Mouse (Mus musculus) cerebellum, adult 11 months (tissue): ENCODE measurements around the gene Slc27a1.

ENCODE experiments used
- DNase-seq: peaks from one replicate; pipeline ENCODE4 v3.0.0; 2022

The Slc27a1 gene

DNA sequence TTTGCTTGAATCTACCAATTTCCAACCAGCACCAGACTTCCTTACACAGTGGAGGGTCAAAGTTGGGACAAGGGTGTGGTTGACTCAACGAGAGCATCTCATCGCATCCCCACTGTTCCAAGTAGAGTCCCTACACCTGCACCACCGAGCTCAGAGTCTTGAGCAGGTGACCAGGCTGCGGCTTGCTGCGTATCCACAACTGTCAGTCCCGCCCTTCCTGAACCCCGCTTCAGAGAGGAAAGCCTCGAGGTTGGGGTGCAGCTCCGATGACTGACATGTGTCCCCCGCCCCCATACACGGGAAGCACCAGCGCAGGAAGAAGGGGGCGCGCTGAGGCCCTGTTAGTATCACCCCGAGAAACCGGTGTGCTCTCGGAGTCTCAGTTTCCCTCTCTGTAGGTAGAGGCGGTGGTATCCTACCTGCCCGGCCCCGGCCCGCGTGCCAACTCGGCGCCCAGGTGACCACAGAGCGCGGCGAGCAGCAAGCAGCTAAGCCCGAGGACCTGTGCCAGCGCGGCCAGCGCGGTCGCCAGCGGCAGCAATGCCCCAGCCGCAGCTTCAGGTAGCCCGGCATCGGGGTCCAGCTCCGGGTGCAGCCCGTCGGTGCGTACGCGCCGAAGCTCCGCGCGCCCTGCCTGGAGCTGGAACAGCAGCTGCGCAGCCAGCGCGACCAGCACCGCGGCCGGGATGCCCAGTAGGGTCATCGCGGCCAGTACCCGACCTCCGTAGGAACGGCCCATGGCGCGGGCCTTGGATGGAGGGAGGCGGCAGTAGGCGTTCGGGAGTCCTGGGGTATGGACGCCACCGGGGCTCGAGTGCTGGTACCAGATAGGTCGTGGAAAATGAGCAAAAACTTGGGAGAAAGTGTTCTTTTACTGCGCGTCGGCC, 10.4 kb upstream of the Slc27a1 start, which contains the start of gene Tmem221:
TSS of gene Tmem221 (minus strand) at position 801 of the 887 bp plus-strand sequence.
- DNase-seq, result no peak

DNA sequence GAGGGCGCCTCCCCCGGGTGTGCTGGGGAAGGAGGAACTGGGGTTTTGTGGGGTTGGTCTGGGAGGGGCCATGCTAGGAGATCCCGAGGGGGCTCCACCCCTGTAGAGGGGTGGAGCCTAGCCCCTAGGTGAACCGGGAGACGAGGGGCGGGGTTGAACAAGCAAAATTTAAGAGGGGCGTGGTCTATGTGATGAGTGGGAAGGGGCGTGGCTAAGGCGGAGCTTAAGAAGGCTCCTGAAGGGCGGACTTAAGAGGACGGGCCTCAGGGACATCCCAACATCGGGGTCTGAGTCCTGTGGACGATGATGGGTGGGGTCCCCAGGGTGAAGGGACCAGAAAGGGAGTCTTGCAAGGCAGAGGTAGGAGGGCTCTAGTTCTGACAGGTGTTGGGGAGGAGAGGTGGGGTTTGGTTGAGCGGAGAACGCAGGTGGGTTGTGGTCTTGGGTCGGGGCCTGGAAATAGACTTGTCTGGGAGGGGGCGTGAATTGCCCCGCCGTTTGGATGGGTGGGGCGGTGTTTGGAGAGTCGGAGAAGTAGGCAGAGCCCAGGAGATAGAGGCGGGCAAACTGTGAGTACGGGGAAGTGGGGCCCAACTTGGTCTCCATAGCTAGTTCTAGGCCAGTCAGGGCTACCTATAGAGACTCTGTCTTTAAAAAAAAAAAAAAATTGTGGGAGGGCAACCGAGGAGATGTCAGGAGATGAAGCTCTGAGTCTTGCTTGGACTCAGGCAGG, 9.6 kb upstream of the Slc27a1 start:
- DNase-seq, result no peak

DNA sequence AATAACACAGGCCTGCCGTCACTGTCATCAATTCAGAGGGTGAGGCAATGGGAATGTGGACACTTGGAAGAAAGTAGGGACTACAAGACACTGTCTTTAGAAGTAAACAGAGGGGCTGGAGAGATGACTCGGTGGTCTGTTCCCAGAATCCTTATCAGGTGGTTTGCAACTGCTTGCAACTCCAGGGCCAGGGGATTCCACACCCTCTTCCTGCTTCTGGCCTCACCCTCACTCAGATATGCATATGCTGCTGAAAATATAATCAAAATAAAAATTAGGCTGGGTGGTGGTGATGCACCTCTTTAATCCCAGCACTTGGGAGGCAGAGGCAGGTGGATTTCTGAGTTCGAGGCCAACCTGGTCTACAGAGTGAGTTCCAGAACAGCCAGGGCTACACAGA, 8.6 kb upstream of the Slc27a1 start:
- DNase-seq, result no peak

DNA sequence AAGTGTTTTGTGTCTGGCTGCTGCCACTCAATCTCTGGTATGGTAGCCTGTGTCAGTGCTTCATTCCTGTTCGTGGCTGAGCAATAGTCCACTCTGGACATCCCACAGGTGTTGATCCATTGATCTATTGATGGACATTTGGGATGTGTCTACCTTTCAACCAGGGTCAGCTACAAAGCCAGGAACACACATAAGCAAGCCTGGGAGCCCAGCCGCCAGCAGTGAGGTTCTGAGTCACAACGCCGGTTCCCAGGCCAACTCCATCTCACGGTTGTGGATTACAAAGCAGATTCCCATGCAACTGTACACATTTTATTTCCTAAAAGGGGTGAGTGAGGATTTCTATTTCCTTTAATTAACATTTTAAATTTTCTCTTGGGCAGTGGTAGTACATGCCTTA, 7.9 kb upstream of the Slc27a1 start:
- DNase-seq, result no peak

DNA sequence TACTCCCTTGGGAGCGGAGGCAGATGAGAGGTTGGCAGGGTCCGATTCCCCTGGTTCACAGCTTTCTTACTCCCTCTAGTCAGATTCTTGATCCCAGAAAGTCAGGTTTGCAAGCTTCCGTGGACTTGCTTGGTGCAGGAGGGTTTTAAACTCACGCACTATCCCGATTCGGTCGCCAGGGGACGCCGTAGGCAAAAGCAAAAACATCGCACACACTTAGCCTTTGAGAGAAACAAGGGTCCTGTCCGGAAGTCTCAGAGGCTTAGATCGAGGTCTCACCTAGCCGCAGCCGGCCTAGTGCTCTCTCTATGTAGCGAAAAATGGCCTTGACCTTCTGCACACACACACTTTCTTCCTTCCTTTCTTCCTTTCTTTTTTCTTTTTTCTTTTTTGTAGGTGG, 7.3 kb upstream of the Slc27a1 start:
- DNase-seq, result no peak

DNA sequence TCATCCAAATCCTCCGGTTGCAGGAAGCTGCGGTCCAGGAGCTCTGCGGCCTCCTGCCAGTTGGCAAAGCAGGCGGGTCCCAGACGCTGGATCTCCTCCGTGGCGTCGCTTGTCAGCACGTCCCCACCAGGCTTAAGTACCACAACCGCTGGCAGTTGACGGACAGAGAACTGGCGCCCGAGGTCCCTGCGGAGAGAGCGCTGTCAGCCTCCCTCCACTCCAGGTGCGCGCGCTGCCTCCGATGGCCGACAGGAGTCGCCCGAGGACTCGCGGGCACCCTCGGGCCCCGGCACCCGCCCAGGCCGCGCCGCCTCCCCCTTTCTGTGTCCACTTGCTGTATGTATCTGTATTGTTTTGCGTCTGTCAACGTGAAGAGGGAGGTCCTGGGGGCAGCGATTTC, 5.9 kb upstream of the Slc27a1 start:
- DNase-seq, result peak; percentile 79

DNA sequence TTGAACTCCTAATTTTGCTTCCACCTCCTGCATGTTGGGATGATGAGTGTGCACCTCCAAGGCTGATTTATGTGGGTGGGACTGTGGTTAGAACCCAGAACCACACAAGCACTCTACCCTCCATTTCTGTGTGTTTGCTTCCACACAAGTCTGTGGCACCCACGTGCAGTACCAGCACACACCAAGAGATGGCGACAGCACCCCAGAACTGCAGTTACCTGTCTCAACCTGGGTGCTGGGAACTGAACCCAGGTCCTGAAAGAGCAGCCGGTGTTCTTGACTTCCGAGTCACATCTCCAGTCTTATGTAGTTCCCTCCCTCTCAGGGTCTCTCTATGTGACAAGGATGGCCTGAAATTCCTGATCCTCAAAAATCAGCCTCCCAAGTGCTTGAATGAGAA, 4.7 kb upstream of the Slc27a1 start:
- no peak for DNase-seq

DNA sequence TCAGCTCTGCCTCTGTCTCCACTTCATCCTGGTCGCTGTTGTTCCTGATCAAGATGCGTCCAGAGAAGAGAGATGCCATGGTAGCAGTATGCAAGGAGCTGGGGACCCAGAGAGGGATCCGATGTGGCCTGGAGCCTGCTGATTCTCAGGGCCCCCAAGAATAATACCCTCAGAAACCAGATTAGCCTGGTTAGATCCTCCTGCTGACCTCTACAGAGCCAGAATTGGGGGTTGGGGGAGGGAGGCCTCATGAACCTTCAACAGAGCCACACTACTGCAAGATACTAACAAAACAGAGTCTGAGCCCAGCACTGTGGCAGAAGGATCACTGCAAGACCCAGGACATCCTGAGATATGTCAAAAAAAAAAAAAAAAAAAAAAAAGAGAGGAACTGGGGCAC, 2.2 kb upstream of the Slc27a1 start, which contains the start of gene Nxnl1:
TSS of gene Nxnl1 (minus strand) at position 101 of the 400 bp plus-strand sequence.
- DNase-seq, result no peak

DNA sequence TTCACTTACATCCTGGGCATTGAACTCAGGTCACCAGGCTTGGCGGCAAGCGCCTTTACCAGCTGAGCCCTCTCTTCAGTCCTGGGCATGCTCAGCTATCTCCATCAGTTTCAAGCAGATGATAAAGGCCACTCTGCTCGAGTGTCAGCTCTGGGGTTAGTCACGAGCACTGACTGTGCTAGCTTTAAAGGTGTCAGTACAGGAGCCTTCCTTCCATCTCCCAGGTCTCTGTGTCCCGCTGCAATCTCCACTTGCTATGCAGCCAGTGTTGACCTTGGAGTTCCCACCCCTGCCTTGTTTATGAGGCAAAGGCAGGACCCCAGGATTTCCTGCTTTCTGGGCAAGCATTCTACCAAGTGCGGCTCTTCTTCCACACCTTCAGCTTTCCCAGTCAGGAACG, 1.1 kb upstream of the Slc27a1 start:
- DNase-seq, result no peak

DNA sequence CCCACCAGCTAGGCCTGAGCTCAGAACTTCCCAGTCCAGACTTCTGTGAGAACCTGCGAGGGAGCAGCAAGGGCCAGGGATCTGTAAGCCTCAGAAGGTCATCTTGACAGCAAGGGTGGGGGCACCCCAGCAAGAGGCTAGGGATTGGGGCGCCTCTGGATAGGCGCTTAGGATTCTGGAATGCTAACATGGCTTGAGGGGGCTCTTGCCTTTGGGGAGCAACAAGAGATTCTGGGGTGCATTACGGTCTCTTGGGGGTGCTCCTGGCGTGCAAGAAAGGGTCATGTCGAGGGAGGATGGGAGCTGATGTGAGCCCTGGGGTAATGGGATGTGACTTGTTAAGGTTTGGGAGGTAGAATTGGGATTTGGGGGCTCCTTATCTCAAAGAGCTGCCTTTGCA, 259 bp downstream of the Slc27a1 start:
- DNase-seq, result peak; percentile 51

DNA sequence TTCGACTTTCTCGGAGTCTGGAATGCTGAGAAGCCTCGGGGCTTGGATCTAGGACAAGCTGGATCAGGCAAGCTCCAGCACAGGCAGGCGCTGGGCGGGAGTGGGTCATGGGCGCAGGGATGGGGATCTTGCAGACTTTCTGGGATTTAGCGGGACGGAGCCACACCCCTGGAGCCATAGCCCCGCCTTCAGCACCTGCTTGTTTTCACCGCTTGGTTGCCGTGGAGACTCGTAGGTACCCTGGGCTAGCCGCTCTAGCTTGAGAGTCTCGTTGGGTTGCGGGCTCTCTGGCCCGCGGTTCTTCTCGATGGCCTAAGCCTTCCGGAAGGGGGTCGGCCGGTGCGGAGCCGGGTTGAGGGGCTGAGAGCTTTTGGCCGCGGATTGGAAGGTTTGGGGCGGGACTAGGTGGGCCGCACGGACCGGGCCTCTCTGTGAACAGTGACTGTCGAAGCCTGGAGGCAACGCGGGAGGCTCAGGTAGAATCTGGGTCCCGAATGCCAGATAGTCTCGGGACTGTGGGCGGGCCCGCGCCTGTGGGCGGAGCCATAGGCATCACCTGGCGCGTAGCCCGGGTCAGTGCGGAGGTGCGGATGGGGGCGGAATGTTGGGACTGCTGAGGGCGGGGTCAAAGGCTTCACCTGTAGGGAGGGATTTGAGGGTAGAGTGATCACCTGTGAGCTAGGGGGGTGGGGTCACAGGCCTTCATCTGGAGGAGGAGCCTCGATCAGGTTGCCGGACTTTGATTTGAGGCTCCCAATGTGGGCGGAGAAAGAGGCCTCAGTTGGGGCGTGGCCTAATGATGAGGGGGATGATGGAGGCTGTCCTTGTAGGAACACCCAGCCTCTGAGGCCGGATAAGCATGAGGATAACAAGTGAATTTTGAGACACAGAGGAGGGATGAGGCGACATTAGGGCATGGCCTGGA, 946 bp downstream of the Slc27a1 start:
- peak; percentile 96 for DNase-seq

DNA sequence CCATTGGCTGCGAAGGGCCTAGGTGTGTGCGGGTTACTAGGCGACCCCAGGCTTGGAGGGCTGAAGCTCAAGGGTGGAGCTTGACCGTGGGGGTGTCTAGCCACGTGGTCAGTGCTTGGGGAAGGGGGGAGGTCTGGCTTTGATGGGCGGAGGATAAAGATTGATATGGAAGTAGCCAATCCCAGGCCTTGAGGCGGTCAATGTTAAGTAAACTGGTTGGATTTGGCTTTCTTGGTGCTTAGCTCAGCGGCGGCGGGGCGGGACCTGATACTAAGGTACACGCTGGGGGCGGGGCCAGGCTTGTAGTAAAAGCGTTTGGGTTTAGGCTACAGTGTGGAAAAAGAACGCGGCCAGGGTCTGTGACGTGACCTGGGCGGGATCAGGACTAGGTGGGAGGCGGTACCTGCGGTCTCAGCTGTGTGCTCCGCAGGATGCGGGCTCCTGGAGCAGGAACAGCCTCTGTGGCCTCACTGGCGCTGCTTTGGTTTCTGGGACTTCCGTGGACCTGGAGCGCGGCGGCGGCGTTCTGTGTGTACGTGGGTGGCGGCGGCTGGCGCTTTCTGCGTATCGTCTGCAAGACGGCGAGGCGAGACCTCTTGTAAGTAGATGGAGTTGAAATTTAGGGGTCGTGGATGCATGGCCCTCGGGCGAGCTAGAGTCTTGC, 1.7 kb downstream of the Slc27a1 start:
- DNase-seq, result peak; percentile 97

DNA sequence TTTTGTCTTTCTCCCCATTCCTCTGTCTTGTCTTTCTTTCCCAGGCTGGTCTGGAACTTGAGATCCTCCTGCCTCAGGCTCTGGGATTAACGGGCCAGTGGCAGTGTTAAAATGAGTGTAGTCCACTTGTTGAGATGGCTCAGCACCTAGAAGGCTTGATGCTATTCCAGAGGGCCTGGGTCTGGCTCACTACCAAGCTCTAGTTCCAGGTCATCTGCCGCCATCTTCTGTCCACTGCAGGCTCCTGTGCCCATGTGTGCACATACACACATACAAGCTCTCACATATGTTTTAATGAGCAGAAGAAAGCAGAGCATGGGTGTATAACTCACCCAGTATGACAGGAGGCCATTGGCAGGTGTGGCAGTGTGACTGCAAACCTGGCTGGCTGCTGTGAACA, 3.4 kb downstream of the Slc27a1 start:
- no peak for DNase-seq

DNA sequence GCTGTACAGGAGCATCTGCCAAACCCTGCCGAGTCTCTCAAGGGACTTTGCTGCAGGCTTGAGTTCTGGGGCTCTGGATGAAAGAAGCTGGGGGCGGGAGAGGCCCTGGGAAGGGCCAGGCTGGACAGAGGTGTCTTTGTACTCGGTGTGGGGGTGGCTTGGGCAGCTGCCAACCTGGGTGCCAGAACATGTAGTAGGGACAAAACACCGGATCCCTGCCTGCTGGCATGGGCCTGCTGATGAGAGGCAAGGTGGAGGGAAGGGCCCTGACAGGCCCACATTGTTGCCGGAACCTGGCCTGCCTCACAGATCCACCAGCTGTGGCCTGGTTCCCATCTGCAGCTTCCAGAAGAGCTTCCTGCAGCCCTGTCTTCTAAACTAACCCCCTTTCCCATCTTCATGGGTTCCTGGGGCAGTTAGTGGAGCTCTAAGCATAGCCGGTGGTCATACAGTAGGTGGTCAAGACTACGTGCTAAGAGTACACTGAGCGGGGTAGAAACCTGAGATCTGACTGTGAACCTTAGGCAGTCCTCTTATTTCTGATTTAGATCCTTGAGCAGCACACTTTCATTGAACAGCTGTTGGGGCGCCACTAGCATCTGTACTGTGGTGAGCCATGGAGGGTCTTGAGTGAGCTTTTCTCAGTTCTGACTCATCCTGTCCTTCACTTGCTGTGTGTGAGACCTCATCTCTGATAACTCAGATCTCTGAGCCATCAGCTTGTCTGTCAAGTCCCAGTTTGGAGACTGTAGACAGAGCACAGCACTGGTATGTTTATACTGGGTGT, 4.4 kb downstream of the Slc27a1 start:
- peak; percentile 64 for DNase-seq

DNA sequence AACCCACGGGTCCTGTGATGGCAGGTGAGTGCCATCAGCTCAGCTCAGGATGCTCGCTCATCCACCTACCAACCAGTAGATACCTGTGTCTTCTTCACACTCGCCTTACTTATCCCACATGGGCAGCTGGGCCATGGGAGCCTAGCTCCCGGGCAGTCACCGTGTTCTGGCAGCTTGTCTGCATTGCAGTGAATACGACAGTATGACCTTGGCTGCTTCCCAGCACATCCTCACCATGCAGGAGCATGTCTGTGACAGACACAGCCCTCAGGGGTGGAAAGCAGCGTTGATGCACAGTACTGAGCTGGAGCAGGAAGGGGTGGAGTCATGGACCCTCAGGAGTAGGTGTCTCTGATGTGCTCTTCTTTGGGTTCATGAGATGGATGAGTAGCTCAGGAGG, 5.7 kb downstream of the Slc27a1 start:
- DNase-seq, result no peak

DNA sequence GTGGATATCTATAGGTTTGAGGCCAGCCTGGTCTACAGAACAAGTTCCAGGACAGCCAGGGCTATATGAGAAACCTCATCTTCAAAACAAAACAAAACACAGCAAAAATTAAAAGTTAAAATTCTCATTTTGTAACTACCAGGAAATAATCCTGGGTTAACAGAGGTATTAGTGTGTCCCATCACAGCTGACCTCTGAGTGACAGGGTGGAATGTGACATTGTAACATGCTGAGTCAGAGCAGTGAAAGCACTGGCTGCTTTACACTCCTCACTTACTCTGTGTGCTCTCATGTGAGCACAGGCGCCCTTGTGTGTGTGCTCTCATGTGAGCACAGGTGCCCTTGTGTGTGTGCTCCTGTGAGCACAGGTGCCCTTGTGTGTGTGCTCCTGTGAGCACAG, 6.3 kb downstream of the Slc27a1 start:
- no peak for DNase-seq

DNA sequence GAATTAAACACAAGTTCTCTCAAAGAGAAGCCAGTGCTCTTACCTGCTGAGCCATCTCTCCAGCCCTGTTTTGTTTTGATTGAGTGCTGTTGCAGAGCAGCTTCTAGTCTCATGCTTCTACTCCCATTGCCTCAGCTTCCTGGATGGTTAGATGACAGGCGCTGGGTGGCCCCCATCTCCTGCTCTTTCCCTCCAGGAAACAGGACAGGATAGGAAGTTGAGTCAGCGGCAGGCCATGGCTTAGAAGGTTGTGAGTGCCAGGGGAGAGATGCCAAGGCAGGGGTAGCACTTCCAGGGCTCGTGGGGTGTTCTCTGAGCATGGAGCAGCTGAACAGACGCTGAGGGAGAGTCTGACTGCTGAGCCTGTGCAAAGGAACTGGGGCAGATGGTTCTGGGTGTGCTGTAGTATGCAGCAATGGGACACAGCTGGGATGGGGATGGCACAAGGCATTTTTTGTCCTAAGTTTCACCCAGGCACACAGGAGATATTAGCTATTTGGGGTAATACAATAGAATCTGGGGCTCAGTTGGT, 9.2 kb downstream of the Slc27a1 start:
- no peak for DNase-seq

DNA sequence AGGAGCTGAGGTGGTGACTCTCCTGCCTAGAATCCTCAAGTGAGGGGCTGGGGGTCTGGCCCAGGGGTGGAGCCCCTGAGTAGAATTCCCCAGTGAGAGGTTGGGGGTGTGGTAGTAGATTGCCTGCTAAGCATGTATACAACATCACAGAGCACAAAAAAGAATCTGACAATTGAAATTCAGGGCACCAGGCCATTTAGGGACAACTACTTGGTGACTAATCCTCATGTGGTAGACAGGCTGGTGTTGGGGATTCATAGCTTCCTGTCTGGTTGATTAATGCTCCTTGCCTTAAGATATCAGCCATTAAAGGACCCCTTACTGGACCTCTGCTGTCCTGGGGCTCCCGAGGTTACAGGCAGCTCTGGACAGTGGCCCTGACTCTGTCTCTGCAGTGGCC, 10.3 kb downstream of the Slc27a1 start:
- DNase-seq, result no peak

DNA sequence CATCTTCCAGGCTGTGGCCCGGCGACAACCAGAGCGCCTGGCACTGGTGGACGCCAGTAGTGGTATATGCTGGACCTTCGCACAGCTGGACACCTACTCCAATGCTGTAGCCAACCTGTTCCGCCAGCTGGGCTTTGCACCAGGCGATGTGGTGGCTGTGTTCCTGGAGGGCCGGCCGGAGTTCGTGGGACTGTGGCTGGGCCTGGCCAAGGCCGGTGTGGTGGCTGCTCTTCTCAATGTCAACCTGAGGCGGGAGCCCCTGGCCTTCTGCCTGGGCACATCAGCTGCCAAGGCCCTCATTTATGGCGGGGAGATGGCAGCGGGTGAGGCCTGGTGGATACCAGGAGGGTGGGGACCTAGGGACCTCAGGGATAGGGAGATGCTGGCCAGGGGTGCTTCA, 10.8 kb downstream of the Slc27a1 start:
- no peak for DNase-seq

DNA sequence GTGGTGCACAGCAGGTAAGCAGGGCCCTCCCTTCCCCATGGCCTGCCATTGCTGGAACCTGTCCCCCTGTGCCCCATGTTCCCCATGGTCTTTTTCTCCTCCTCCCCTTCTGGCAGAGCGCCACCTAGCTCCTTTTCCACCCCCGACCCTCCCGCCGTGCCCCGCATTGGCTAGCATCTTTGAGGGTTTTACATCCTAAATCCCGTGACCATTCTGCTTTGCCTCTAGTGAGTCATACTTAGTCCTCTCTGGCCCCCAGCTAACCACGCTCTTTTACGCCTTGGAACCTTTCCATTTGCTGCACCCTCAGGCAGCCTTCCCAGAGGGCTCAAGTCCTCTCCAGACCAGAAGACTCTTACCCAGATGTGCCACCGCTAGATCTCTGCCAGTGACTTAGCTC, 11.5 kb downstream of the Slc27a1 start:
- no peak for DNase-seq

DNA sequence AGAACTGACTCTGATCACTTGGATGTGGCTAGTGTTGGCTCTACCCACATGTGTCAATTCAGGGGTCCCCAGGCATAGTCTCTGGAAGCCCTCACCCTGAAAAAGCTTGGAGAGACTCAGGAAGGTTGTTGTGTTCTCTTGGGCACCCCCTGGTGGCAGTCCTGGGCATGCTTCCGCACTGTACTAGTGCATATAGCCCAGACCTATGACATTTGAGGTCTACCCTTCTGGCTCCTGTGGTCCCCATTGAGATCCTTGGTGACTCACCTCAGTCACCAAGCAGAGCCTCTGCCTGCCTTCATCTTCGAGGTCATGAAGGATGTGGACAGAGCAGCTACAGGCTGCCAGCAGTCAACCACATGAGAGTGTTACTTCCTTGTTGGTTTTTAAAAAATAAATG, 18.2 kb downstream of the Slc27a1 start:
- no peak for DNase-seq
